Mouse (Mus musculus): ENCODE data around the gene Cdk5rap2. TPM values are rescaled to one million over a fixed set of nuclear protein-coding genes. Genes with fewer than 3 reads are reported as not detected.

Cdk5rap2 gene
- polyA plus RNA-seq, 1 experiment from 2014 or later = 7.2 TPM

GRCm38 (mm10) chr4:70303870-70304269 lies 106.4 kb downstream of the Cdk5rap2 start:
- Histone ChIP-seq H3K36me3 (peaks cover 6% of the 10 kb centered on the region; the same call in 1 of the 2 replicates), H3K4me1 (replicated peaks) (no peaks in the 10 kb centered on the region), H3K4me3 (no peak overlapping the region), H3K27me3 (no peaks in the 10 kb centered on the region), H3K27ac (no peak overlapping the region), H3K9ac (no peak overlapping the region), H3K4me2 (no peak overlapping the region), H3K9me3 (replicated peaks) (no peaks in the 10 kb centered on the region)
- WGBS = 66% methylated on average over 4 of the region's 4 CpGs
- ATAC-seq (replicated peaks; ENCODE audit: insufficient number of reproducible peaks, insufficient read depth, low FRiP score, low read depth) = no peak

GRCm38 (mm10) chr4:70301187-70301586 lies 109.1 kb downstream of the Cdk5rap2 start:
- 86% methylated on average over 9 of the region's 9 CpGs for WGBS

GRCm38 (mm10) chr4:70289361-70289760 lies 120.9 kb downstream of the Cdk5rap2 start:
- Histone ChIP-seq H3K27me3 (no peaks in the 10 kb centered on the region), H3K36me3 (peaks cover 15% of the 10 kb centered on the region; the same call in 1 of the 2 replicates)

More at GRCm38 (mm10) chr4:70301187-70301586, 109.1 kb downstream of the Cdk5rap2 start:
- H3K36me3 ChIP-seq = peaks cover 18% of the 10 kb centered on the region; the same call in 1 of the 2 replicates
- no peak overlapping the region for H3K27ac ChIP-seq
- no peaks in the 10 kb centered on the region for H3K27me3 ChIP-seq
- no peak overlapping the region for H3K9ac ChIP-seq
- H3K4me1 ChIP-seq (replicated peaks) = no peaks in the 10 kb centered on the region
- no peak for ATAC-seq (replicated peaks; ENCODE audit: insufficient number of reproducible peaks, insufficient read depth, low FRiP score, low read depth)
- H3K4me3 ChIP-seq = no peak overlapping the region
- H3K9me3 ChIP-seq (replicated peaks) = no peaks in the 10 kb centered on the region
- no peak overlapping the region for H3K4me2 ChIP-seq

GRCm38 (mm10) chr4:70283163-70283562 lies 127.1 kb downstream of the Cdk5rap2 start:
- H3K27ac ChIP-seq = no peak overlapping the region
- WGBS = 85% methylated on average over 9 of the region's 9 CpGs
- H3K4me1 ChIP-seq (replicated peaks) = no peaks in the 10 kb centered on the region

More at GRCm38 (mm10) chr4:70289361-70289760, 120.9 kb downstream of the Cdk5rap2 start:
- no peaks in the 10 kb centered on the region for H3K9me3 ChIP-seq (replicated peaks)
- H3K9ac ChIP-seq = no peak overlapping the region
- H3K4me1 ChIP-seq (replicated peaks) = no peaks in the 10 kb centered on the region
- no peak overlapping the region for H3K4me3 ChIP-seq
- no peak overlapping the region for H3K4me2 ChIP-seq
- no peak for ATAC-seq (replicated peaks; ENCODE audit: insufficient number of reproducible peaks, insufficient read depth, low FRiP score, low read depth)
- no peak overlapping the region for H3K27ac ChIP-seq
- WGBS = 87% methylated on average over 6 of the region's 6 CpGs

GRCm38 (mm10) chr4:70278882-70279281 lies 131.4 kb downstream of the Cdk5rap2 start:
- no peak for ATAC-seq (replicated peaks; ENCODE audit: insufficient number of reproducible peaks, insufficient read depth, low FRiP score, low read depth)
- Histone ChIP-seq H3K9ac (no peak overlapping the region), H3K4me3 (no peak overlapping the region), H3K27ac (no peak overlapping the region), H3K4me1 (replicated peaks) (no peaks in the 10 kb centered on the region), H3K27me3 (no peaks in the 10 kb centered on the region), H3K36me3 (peaks cover 13% of the 10 kb centered on the region; the same call in 1 of the 2 replicates), H3K4me2 (no peak overlapping the region), H3K9me3 (replicated peaks) (no peaks in the 10 kb centered on the region)
- 95% methylated on average over 4 of the region's 4 CpGs for WGBS

More at GRCm38 (mm10) chr4:70283163-70283562, 127.1 kb downstream of the Cdk5rap2 start:
- Histone ChIP-seq H3K4me2 (no peak overlapping the region), H3K4me3 (no peak overlapping the region), H3K27me3 (no peaks in the 10 kb centered on the region), H3K9ac (no peak overlapping the region), H3K9me3 (replicated peaks) (no peaks in the 10 kb centered on the region), H3K36me3 (peaks cover 13% of the 10 kb centered on the region; the same call in 1 of the 2 replicates)
- ATAC-seq (replicated peaks; ENCODE audit: insufficient number of reproducible peaks, insufficient read depth, low FRiP score, low read depth) = no peak

- H3K36me3 ChIP-seq = peaks cover 13% of the 10 kb centered on the region; the same call in 1 of the 2 replicates
- no peak for ATAC-seq (replicated peaks; ENCODE audit: insufficient number of reproducible peaks, insufficient read depth, low FRiP score, low read depth)
- no peaks in the 10 kb centered on the region for H3K9me3 ChIP-seq (replicated peaks)
- H3K4me3 ChIP-seq = no peak overlapping the region
- no peak overlapping the region for H3K4me2 ChIP-seq
- no peaks in the 10 kb centered on the region for H3K4me1 ChIP-seq (replicated peaks)
- WGBS = 92% methylated on average over 3 of the region's 3 CpGs
- no peak overlapping the region for H3K27ac ChIP-seq
- H3K27me3 ChIP-seq = no peaks in the 10 kb centered on the region
- H3K9ac ChIP-seq = no peak overlapping the region
Measured at GRCm38 (mm10) chr4:70278057-70278456, 132.2 kb downstream of the Cdk5rap2 start.

- Histone ChIP-seq H3K4me3 (no peak overlapping the region), H3K9me3 (replicated peaks) (no peaks in the 10 kb centered on the region), H3K27me3 (no peaks in the 10 kb centered on the region), H3K9ac (no peak overlapping the region), H3K27ac (no peak overlapping the region), H3K4me2 (no peak overlapping the region), H3K36me3 (peaks cover 15% of the 10 kb centered on the region), H3K4me1 (replicated peaks) (no peaks in the 10 kb centered on the region)
- no peak for ATAC-seq (replicated peaks; ENCODE audit: insufficient number of reproducible peaks, insufficient read depth, low FRiP score, low read depth)
- 84% methylated on average over 4 of the region's 4 CpGs for WGBS
Measured at GRCm38 (mm10) chr4:70272943-70273342, 137.3 kb downstream of the Cdk5rap2 start.

GRCm38 (mm10) chr4:70272527-70272926 lies 137.7 kb downstream of the Cdk5rap2 start:
- ATAC-seq (replicated peaks; ENCODE audit: insufficient number of reproducible peaks, insufficient read depth, low FRiP score, low read depth) = no peak
- WGBS = 81% methylated on average over 4 of the region's 4 CpGs
- H3K27ac ChIP-seq = no peak overlapping the region

GRCm38 (mm10) chr4:70267213-70267906 lies 142.9 kb downstream of the Cdk5rap2 start:
- peaks cover 32% of the 10 kb centered on the region for H3K36me3 ChIP-seq
- WGBS = 80% methylated on average over 2 of the region's 2 CpGs

More at GRCm38 (mm10) chr4:70272527-70272926, 137.7 kb downstream of the Cdk5rap2 start:
- no peaks in the 10 kb centered on the region for H3K4me1 ChIP-seq (replicated peaks)
- no peaks in the 10 kb centered on the region for H3K27me3 ChIP-seq
- H3K36me3 ChIP-seq = peaks cover 15% of the 10 kb centered on the region
- H3K4me3 ChIP-seq = no peak overlapping the region
- H3K4me2 ChIP-seq = no peak overlapping the region
- H3K9ac ChIP-seq = no peak overlapping the region
- no peaks in the 10 kb centered on the region for H3K9me3 ChIP-seq (replicated peaks)

GRCm38 (mm10) chr4:70265248-70265647 lies 145.0 kb downstream of the Cdk5rap2 start:
- Histone ChIP-seq H3K4me3 (no peak overlapping the region), H3K27ac (no peak overlapping the region), H3K27me3 (no peaks in the 10 kb centered on the region), H3K4me1 (replicated peaks) (no peaks in the 10 kb centered on the region), H3K4me2 (no peak overlapping the region), H3K36me3 (peaks cover 25% of the 10 kb centered on the region), H3K9me3 (replicated peaks) (no peaks in the 10 kb centered on the region), H3K9ac (no peak overlapping the region)
- no peak for ATAC-seq (replicated peaks; ENCODE audit: insufficient number of reproducible peaks, insufficient read depth, low FRiP score, low read depth)
- WGBS = 67% methylated on average over 6 of the region's 6 CpGs

More at GRCm38 (mm10) chr4:70267213-70267906, 142.9 kb downstream of the Cdk5rap2 start:
- H3K27me3 ChIP-seq = no peaks in the 10 kb centered on the region
- H3K4me1 ChIP-seq (replicated peaks) = no peaks in the 10 kb centered on the region
- no peak overlapping the region for H3K9ac ChIP-seq
- H3K4me2 ChIP-seq = no peak overlapping the region
- H3K4me3 ChIP-seq = no peak overlapping the region
- no peak for ATAC-seq (replicated peaks; ENCODE audit: insufficient number of reproducible peaks, insufficient read depth, low FRiP score, low read depth)
- H3K27ac ChIP-seq = no peak overlapping the region
- no peaks in the 10 kb centered on the region for H3K9me3 ChIP-seq (replicated peaks)

GRCm38 (mm10) chr4:70262850-70263249 lies 147.4 kb downstream of the Cdk5rap2 start:
- 70% methylated on average over 5 of the region's 5 CpGs for WGBS
- no peak for ATAC-seq (replicated peaks; ENCODE audit: insufficient number of reproducible peaks, insufficient read depth, low FRiP score, low read depth)
- Histone ChIP-seq H3K4me1 (replicated peaks) (no peaks in the 10 kb centered on the region), H3K27ac (no peak overlapping the region), H3K9me3 (replicated peaks) (no peaks in the 10 kb centered on the region), H3K36me3 (peaks cover 20% of the 10 kb centered on the region), H3K4me2 (no peak overlapping the region), H3K4me3 (no peak overlapping the region), H3K27me3 (no peaks in the 10 kb centered on the region), H3K9ac (no peak overlapping the region)

GRCm38 (mm10) chr4:70261315-70261714 lies 148.9 kb downstream of the Cdk5rap2 start:
- Histone ChIP-seq H3K9me3 (replicated peaks) (no peaks in the 10 kb centered on the region), H3K4me1 (replicated peaks) (no peaks in the 10 kb centered on the region), H3K9ac (no peak overlapping the region), H3K27ac (no peak overlapping the region), H3K4me2 (no peak overlapping the region), H3K4me3 (no peak overlapping the region), H3K27me3 (no peaks in the 10 kb centered on the region), H3K36me3 (peaks cover 24% of the 10 kb centered on the region)
- no peak for ATAC-seq (replicated peaks; ENCODE audit: insufficient number of reproducible peaks, insufficient read depth, low FRiP score, low read depth)
- WGBS = 75% methylated on average over 5 of the region's 5 CpGs

Measured in heart, embryonic 15.5 days (tissue).